Mouse (Mus musculus): ENCODE data around the gene Olfr1490. TPM values are rescaled to one million over a fixed set of nuclear protein-coding genes. Genes with fewer than 3 reads are reported as not detected.
"Not testable (repeated sequence)": the region's sequence is repeated elsewhere in the genome, so short reads cannot be mapped to it uniquely, and the experiment has no call there.

Olfr1490 gene
- polyA plus RNA-seq (2015; fragmentation: Nextera tagmentation; extraction: Ambion mirVana) = not detected in 2 replicates

DNA sequence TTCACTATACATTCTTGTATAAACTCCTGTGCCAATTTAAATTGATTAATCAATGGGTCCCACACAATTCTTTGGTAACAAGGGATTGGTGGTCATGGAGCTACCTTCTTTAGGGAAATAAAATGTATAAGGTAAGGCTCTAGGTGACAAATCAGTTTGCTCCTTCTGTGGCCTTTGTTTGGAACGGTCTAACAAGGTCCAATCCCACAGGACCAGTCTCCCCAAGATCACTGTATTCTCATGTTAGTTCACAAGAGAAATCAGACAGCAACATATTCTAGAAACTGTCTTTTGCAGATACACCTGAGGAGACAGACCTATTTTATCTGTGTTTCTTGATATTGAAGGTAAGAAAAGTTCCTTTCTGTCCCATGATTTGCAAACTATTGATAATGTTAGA, at the start of gene Olfr1490:
Gene Olfr1490, plus strand, starts transcription at position 301 of the 400 bp plus-strand sequence.
- H3K27ac ChIP-seq (ENCODE audit: low read depth) = no peak within 1 kb of the TSS
- no peak for TF ChIP-seq EP300 (IDR thresholded peaks at IDR 0.05; ENCODE audit: low read depth)
- H3K4me3 ChIP-seq (ENCODE audit: low read depth, low read length) = no peak within 1 kb of the TSS
- no peak for DNase-seq
- H3K27me3 ChIP-seq (ENCODE audit: insufficient read depth, low read length) = no peaks in the 10 kb centered on the region
- H3K36me3 ChIP-seq (replicated peaks; ENCODE audit: insufficient read depth, low read length) = no peaks in the 10 kb centered on the region
- no peak for ATAC-seq
- no peak within 1 kb of the TSS for H3K9ac ChIP-seq (replicated peaks)
- H3K4me2 ChIP-seq (ENCODE audit: low read depth, low read length) = no peak within 1 kb of the TSS
- WGBS (ENCODE audit: insufficient replicate concordance) = 52% methylated on average over 1 of the region's 1 CpGs
- no peaks in the 10 kb centered on the region for H3K4me1 ChIP-seq (ENCODE audit: insufficient read depth)
- H3K9me3 ChIP-seq (ENCODE audit: low read length) = peaks cover 5% of the 10 kb centered on the region; the same call in 1 of the 2 replicates

DNA sequence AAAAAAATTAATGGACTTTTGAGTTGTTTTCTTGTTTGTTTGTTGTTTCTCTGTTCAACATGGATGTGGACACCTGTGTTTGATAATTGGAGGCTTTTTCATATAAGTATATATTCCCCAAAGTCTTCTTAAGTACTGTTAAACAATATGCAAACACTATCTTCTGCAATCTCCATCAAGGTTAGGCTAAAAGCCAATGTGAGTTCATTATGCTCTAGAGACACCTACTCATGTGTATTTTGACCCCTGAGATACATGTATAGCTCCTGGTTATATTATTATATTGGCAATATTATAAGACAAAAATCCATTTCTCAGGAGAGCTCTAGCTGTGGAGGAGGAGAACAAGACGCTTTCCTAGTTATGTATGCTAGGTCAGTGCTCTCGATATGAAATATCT, 33.8 kb upstream of the Olfr1490 start, which contains the start of gene Olfr1487:
Gene Olfr1487, plus strand, starts transcription at position 301 of the 400 bp plus-strand sequence.
- H3K36me3 ChIP-seq (replicated peaks; ENCODE audit: insufficient read depth, low read length); H3K4me3 ChIP-seq (ENCODE audit: low read depth, low read length); ATAC-seq; H3K27ac ChIP-seq (ENCODE audit: low read depth); H3K4me2 ChIP-seq (ENCODE audit: low read depth, low read length); H3K9ac ChIP-seq (replicated peaks); H3K27me3 ChIP-seq (ENCODE audit: insufficient read depth, low read length); H3K9me3 ChIP-seq (ENCODE audit: low read length); DNase-seq; H3K4me1 ChIP-seq (ENCODE audit: insufficient read depth): not testable (repeated sequence)
- WGBS (ENCODE audit: insufficient replicate concordance) = 81% methylated on average over 2 of the region's 2 CpGs

DNA sequence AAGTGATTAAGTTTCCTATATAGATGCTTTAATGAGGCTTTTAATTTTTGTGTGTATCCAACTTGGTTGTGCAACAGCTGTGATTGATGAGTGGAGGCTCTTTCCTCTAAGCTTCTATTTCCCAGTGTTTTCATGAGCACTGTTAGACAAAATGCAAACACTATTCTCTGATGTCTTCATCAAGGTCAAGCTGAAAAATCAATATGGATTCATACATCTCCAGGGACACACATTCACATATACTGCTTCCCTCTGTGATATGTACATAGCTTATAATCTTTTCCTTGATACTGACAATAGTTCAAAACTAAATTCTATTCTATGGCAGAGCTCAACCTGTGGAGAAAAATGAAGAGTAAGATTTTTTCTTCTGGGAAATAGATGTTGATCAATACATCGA, 19.6 kb upstream of the Olfr1490 start, which contains the start of gene Olfr1489:
Gene Olfr1489, plus strand, starts transcription at position 301 of the 400 bp plus-strand sequence.
- TF ChIP-seq EP300 (IDR thresholded peaks at IDR 0.05; ENCODE audit: low read depth) = no peak
- TF ChIP-seq CTCF (IDR thresholded peaks at IDR 0.05; ENCODE audit: low read depth) = no peak
- WGBS (ENCODE audit: insufficient replicate concordance) = 68% methylated on average over 1 of the region's 1 CpGs
- no peak within 1 kb of the TSS for H3K4me3 ChIP-seq (ENCODE audit: low read depth, low read length)
- no peaks in the 10 kb centered on the region for H3K4me1 ChIP-seq (ENCODE audit: insufficient read depth)
- H3K27ac ChIP-seq (ENCODE audit: low read depth) = no peak within 1 kb of the TSS
- no peak within 1 kb of the TSS for H3K4me2 ChIP-seq (ENCODE audit: low read depth, low read length)
- ATAC-seq = no peak
- H3K36me3 ChIP-seq (replicated peaks; ENCODE audit: insufficient read depth, low read length) = no peaks in the 10 kb centered on the region
- H3K9me3 ChIP-seq (ENCODE audit: low read length) = peaks cover 2% of the 10 kb centered on the region; the same call in 1 of the 2 replicates
- no peaks in the 10 kb centered on the region for H3K27me3 ChIP-seq (ENCODE audit: insufficient read depth, low read length)
- H3K9ac ChIP-seq (replicated peaks) = no peak within 1 kb of the TSS
- DNase-seq = no peak

DNA sequence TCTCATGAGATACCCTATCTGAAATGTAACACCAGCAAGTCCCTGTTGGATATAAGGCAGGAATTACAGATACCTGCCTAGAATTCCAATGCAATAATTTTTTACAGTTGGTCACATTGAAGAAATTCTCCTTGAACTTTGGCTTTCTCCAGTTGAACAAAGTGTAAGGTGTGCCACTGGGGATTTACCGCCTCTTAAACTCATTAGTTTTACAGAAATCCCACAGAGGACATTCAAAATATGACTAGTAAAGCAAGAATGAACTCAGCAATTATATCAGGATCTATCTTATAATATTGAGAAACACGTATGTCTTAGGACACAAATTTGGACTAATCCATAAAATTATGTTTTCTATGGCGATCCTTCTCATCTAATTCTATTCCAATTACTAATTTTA, 46.1 kb downstream of the Olfr1490 start, which contains the start of gene Olfr1491:
Gene Olfr1491, plus strand, starts transcription at position 301 of the 400 bp plus-strand sequence.
- TF ChIP-seq CTCF (IDR thresholded peaks at IDR 0.05; ENCODE audit: low read depth) (no peak), EP300 (IDR thresholded peaks at IDR 0.05; ENCODE audit: low read depth) (no peak)

More for the DNA sequence above, 46.1 kb downstream of the Olfr1490 start, which contains the start of gene Olfr1491:
- H3K27me3 ChIP-seq (ENCODE audit: insufficient read depth, low read length) = no peaks in the 10 kb centered on the region
- H3K4me1 ChIP-seq (ENCODE audit: insufficient read depth) = no peaks in the 10 kb centered on the region
- no peak within 1 kb of the TSS for H3K27ac ChIP-seq (ENCODE audit: low read depth)
- no peak for DNase-seq
- H3K36me3 ChIP-seq (replicated peaks; ENCODE audit: insufficient read depth, low read length) = no peaks in the 10 kb centered on the region
- no peaks in the 10 kb centered on the region for H3K9me3 ChIP-seq (ENCODE audit: low read length)
- no peak for ATAC-seq
- WGBS (ENCODE audit: insufficient replicate concordance) = 69% methylated on average over 3 of the region's 3 CpGs
- no peak within 1 kb of the TSS for H3K4me3 ChIP-seq (ENCODE audit: low read depth, low read length)
- H3K4me2 ChIP-seq (ENCODE audit: low read depth, low read length) = no peak within 1 kb of the TSS
- no peak within 1 kb of the TSS for H3K9ac ChIP-seq (replicated peaks)

Small RNA genes within 50 kb of the gene (microRNA-seq; reads per million reads assigned to microRNA genes)
- gene Gm23931 = not detected

Other genes with a start within 250 kb of the Olfr1490 start
- gene Olfr1469, start 243.2 kb upstream of the Olfr1490 start, polyA plus RNA-seq (2015; fragmentation: Nextera tagmentation; extraction: Ambion mirVana) = not detected in 2 replicates
- not detected in 2 replicates for gene Olfr1471, start 207.7 kb upstream of the Olfr1490 start, polyA plus RNA-seq (2015; fragmentation: Nextera tagmentation; extraction: Ambion mirVana)
- not detected in 2 replicates for gene Olfr1472, start 195.0 kb upstream of the Olfr1490 start, polyA plus RNA-seq (2015; fragmentation: Nextera tagmentation; extraction: Ambion mirVana)
- gene Olfr1474, start 181.5 kb upstream of the Olfr1490 start, polyA plus RNA-seq (2015; fragmentation: Nextera tagmentation; extraction: Ambion mirVana) = not detected in 2 replicates
- gene Olfr1475, start 170.9 kb upstream of the Olfr1490 start, polyA plus RNA-seq (2015; fragmentation: Nextera tagmentation; extraction: Ambion mirVana) = not detected in 2 replicates
- gene Olfr1477, start 150.5 kb upstream of the Olfr1490 start, polyA plus RNA-seq (2015; fragmentation: Nextera tagmentation; extraction: Ambion mirVana) = not detected in 2 replicates
- not detected in 2 replicates for gene Olfr1480, start 123.2 kb upstream of the Olfr1490 start, polyA plus RNA-seq (2015; fragmentation: Nextera tagmentation; extraction: Ambion mirVana)
- not detected in 2 replicates for gene Olfr1484, start 67.6 kb upstream of the Olfr1490 start, polyA plus RNA-seq (2015; fragmentation: Nextera tagmentation; extraction: Ambion mirVana)
- not detected in 2 replicates for gene Olfr1487, start 33.7 kb upstream of the Olfr1490 start, polyA plus RNA-seq (2015; fragmentation: Nextera tagmentation; extraction: Ambion mirVana)
- not detected in 2 replicates for gene Olfr1489, start 19.5 kb upstream of the Olfr1490 start, polyA plus RNA-seq (2015; fragmentation: Nextera tagmentation; extraction: Ambion mirVana)
- gene Olfr1491, start 46.2 kb downstream of the Olfr1490 start, polyA plus RNA-seq (2015; fragmentation: Nextera tagmentation; extraction: Ambion mirVana) = not detected in 2 replicates
- gene Olfr1493-ps1, start 72.2 kb downstream of the Olfr1490 start, polyA plus RNA-seq (2015; fragmentation: Nextera tagmentation; extraction: Ambion mirVana) = not detected in 2 replicates
- not detected in 2 replicates for gene Olfr1494, start 88.6 kb downstream of the Olfr1490 start, polyA plus RNA-seq (2015; fragmentation: Nextera tagmentation; extraction: Ambion mirVana)
- gene Olfr1495, start 113.5 kb downstream of the Olfr1490 start, polyA plus RNA-seq (2015; fragmentation: Nextera tagmentation; extraction: Ambion mirVana) = not detected in 2 replicates
- not detected in 2 replicates for gene Olfr1496, start 126.8 kb downstream of the Olfr1490 start, polyA plus RNA-seq (2015; fragmentation: Nextera tagmentation; extraction: Ambion mirVana)
- gene Olfr1497, start 147.1 kb downstream of the Olfr1490 start, polyA plus RNA-seq (2015; fragmentation: Nextera tagmentation; extraction: Ambion mirVana) = not detected in 2 replicates
- not detected in 2 replicates for gene Olfr1499, start 168.4 kb downstream of the Olfr1490 start, polyA plus RNA-seq (2015; fragmentation: Nextera tagmentation; extraction: Ambion mirVana)
- gene Olfr1500, start 179.4 kb downstream of the Olfr1490 start, polyA plus RNA-seq (2015; fragmentation: Nextera tagmentation; extraction: Ambion mirVana) = not detected in 2 replicates
- gene Olfr1501, start 199.6 kb downstream of the Olfr1490 start, polyA plus RNA-seq (2015; fragmentation: Nextera tagmentation; extraction: Ambion mirVana) = not detected in 2 replicates
- not detected in 2 replicates for gene Olfr1502, start 210.7 kb downstream of the Olfr1490 start, polyA plus RNA-seq (2015; fragmentation: Nextera tagmentation; extraction: Ambion mirVana)
- not detected in 2 replicates for gene Olfr1504, start 246.8 kb downstream of the Olfr1490 start, polyA plus RNA-seq (2015; fragmentation: Nextera tagmentation; extraction: Ambion mirVana)